Mouse (Mus musculus): ENCODE measurements around the gene Syn3. TPM values are rescaled to one million over a fixed set of nuclear protein-coding genes. Genes with fewer than 3 reads are reported as not detected.
"Not testable (repeated sequence)": the region's sequence is repeated elsewhere in the genome, so short reads cannot be mapped to it uniquely, and the experiment has no call there.

Gene Syn3
- polyA plus RNA-seq, 1 experiment from 2014 or later: 4.5 TPM

DNA sequence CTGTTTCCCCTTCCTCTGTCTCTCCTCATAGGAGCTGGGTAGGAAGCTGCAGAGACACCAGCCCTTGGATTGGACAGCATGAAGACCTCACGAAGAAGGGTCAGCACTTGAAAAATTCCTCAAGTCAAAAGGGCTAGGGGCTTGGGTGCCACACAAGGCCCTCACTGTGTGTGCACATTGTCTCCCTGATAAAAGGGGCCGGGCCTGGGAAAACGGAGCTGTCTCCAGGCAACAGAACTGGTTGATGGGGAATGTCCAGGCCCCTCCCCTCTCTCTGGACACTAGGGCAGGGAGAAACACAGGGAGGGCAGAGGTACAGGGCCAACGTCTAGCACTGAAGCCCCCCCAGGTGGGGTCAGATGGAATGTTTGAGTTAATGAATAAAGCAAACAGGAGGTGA lies 41.5 kb downstream of the Syn3 start:
- Histone ChIP-seq H3K4me1 (peaks cover 50% of the 10 kb centered on the region), H3K27ac (peak overlapping the region; percentile 76), H3K9me3 (no peaks in the 10 kb centered on the region), H3K27me3 (ENCODE audit: poor library complexity, severe bottlenecking) (peaks cover 4% of the 10 kb centered on the region), H3K4me3 (no peak overlapping the region), H3K36me3 (replicated peaks) (no peaks in the 10 kb centered on the region)
- DNase-seq (ENCODE audit: extremely low spot score, low spot score): peak; percentile 69
- WGBS: 15% methylated on average over 4 of the region's 4 CpGs

DNA sequence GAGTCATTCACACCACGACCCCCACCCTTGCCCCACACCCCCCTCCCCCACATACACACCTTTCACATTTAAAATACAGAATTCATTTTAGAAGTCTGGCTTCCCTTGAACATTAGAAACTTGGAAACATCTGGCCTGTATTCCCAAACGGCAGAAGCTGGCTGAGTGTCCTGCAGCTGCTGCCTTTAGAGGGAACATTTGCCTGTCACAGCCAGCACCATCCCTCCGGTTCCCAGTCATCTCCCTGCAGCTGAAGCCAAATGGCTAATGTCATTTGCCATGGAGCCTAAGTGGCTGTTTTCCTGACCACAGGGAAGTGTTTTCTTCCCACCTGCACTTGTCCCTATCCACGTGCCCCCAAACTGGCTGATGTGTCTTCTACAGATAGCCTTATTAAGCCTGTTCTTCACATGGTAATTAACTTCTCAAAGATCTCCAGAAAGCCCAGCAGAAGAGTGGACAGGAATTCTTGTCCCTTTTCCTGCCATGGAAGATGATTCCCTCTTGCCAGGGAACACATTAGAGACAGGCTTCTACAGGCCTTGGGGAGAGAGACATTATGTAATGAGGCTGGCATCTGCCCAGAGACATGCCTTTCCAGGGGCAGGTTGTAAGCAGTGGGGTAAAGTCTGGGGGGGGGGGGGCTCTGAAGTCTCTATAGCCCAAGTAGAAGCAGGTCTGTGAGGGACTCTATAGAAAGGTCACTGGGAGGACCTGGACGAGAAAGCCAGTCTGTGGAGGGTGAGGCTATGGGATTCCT lies 43.2 kb downstream of the Syn3 start:
- Histone ChIP-seq H3K4me1 (peaks cover 47% of the 10 kb centered on the region), H3K27me3 (ENCODE audit: poor library complexity, severe bottlenecking) (peaks cover 4% of the 10 kb centered on the region), H3K9me3 (no peaks in the 10 kb centered on the region), H3K27ac (no peak overlapping the region; the same call in 1 of the 2 replicates), H3K36me3 (replicated peaks) (no peaks in the 10 kb centered on the region), H3K4me3 (no peak overlapping the region)
- 73% methylated on average over 5 of the region's 5 CpGs for WGBS
- no peak for DNase-seq (ENCODE audit: extremely low spot score, low spot score)

DNA sequence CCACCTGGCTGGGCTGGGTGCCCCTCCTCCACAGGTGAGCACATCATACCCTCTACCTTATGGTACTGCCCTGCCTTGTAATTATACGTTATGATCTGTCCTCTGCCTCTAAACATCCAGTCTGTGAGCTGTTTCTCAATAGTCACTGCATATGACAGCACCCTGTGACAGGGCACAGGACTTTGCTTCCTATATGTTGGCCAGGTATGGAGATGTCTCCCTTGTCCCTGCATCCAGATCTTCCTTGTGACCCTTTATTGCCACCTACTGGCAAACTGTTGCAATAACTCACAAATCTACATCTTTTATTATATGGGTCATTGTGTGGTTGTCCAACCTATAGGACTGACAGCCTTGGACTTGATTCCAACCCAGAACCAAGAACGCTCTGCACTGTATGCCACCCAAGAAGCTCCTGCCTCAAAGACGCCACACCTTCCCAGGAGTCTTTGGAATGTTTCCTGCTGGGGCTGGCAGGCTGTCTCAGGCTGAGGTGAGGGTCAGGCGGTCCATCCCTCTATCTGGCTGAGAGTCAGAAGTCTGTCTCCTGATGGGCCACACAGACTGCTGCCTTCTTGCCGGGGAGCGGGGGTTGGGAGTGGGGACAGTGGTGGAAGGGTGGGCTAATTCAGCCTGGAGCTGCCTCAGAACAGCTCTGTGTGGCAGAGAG lies 46.2 kb downstream of the Syn3 start:
- H3K27ac ChIP-seq: peak overlapping the region; percentile 2; the same call in 1 of the 2 replicates
- no peak overlapping the region for H3K4me3 ChIP-seq
- DNase-seq (ENCODE audit: extremely low spot score, low spot score): no peak
- WGBS: 49% methylated on average over 6 of the region's 6 CpGs
- peaks cover 29% of the 10 kb centered on the region for H3K4me1 ChIP-seq
- H3K9me3 ChIP-seq: no peaks in the 10 kb centered on the region
- no peaks in the 10 kb centered on the region for H3K36me3 ChIP-seq (replicated peaks)
- H3K27me3 ChIP-seq (ENCODE audit: poor library complexity, severe bottlenecking): peaks cover 4% of the 10 kb centered on the region

DNA sequence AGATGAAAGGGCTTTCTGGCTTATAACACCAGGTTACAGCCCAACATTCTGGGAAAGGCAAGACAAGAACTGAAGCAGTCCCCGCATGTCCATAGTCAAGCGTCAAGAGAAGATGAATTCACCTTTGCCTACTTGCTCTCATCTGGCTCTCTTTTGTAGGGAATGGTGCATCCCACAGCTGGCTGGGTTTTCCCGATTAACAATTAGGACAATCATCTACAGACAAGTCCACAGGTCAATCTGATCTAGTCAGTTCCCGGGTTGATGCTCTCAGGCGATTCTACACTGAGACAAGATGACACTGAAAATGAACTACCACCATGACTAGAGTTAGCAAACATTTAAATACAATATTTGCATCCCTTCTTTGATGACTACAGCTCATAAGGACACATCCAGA lies 47.4 kb downstream of the Syn3 start:
- H3K27ac ChIP-seq: no peak overlapping the region
- peaks cover 4% of the 10 kb centered on the region for H3K27me3 ChIP-seq (ENCODE audit: poor library complexity, severe bottlenecking)
- peaks cover 17% of the 10 kb centered on the region for H3K4me1 ChIP-seq
- no peaks in the 10 kb centered on the region for H3K36me3 ChIP-seq (replicated peaks)
- WGBS: 92% methylated on average over 5 of the region's 5 CpGs
- H3K9me3 ChIP-seq: no peaks in the 10 kb centered on the region
- H3K4me3 ChIP-seq: no peak overlapping the region
- DNase-seq (ENCODE audit: extremely low spot score, low spot score): no peak

DNA sequence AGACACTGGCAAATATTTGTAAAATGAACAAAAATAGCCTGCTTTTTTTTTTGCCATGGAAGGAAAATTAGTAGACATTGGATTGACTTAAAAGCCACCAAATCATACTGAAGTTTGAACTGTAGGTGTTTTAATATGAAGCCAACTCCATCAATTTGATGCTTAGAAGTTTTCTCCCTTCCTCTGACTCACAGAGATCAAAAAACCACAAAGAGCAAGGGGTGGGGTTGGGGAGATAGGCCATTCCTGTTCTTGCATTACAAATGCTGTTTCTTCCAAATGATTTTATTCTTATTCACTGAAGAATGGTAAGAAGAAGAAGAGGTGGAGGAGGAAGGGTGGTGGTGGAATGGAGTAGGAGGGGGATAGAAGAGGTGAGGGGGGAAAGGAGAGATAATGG lies 52.0 kb downstream of the Syn3 start:
- no peaks in the 10 kb centered on the region for H3K9me3 ChIP-seq
- no peak overlapping the region for H3K4me3 ChIP-seq
- DNase-seq (ENCODE audit: extremely low spot score, low spot score): no peak
- no peaks in the 10 kb centered on the region for H3K36me3 ChIP-seq (replicated peaks)
- H3K27ac ChIP-seq: no peak overlapping the region
- no peaks in the 10 kb centered on the region for H3K27me3 ChIP-seq (ENCODE audit: poor library complexity, severe bottlenecking)
- H3K4me1 ChIP-seq: peaks cover 10% of the 10 kb centered on the region

DNA sequence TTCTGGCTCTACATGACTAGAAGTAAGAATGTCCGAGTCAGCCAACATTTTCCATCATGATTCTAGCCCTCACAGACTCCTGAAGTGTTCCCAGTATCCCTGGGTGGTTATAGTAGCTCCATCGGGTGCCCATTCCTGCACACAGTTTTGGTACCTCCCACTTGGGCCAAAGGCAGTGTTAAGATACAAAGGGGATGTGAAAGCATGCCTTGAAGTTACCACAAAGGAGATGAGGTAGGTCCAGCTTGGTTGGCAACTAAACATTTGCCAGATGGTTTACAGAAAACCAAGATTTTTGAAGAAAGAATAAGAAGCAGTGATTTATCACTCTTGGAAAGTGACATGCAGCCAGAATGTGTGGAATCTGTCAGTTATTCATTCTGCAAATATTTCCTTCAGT lies 53.5 kb downstream of the Syn3 start:
- no peak for DNase-seq (ENCODE audit: extremely low spot score, low spot score)
- no peak overlapping the region for H3K4me3 ChIP-seq
- H3K9me3 ChIP-seq: no peaks in the 10 kb centered on the region
- WGBS: 77% methylated on average over 2 of the region's 2 CpGs
- H3K27ac ChIP-seq: no peak overlapping the region
- H3K27me3 ChIP-seq (ENCODE audit: poor library complexity, severe bottlenecking): no peaks in the 10 kb centered on the region
- peaks cover 10% of the 10 kb centered on the region for H3K4me1 ChIP-seq
- H3K36me3 ChIP-seq (replicated peaks): no peaks in the 10 kb centered on the region

DNA sequence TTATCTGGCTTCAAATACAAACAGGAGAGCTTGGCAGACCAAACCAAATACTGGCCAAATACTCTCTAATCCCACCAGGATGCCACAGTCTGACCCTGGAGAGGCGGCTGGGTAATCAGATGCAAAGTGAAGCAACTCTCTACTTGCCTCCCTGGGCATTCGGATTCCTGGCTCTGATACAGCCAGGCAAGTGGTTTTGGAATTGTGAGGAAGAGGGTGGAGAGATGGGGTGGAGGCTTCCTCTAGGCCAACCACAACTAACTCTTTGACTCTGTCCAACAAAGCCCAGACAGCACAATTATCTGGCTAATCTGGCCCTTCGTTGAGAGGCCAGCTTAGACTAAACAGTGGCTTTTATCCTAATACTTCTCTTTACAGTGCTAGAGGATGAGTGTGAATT lies 54.0 kb downstream of the Syn3 start:
- H3K9me3 ChIP-seq: no peaks in the 10 kb centered on the region
- H3K27me3 ChIP-seq (ENCODE audit: poor library complexity, severe bottlenecking): no peaks in the 10 kb centered on the region
- H3K4me1 ChIP-seq: peaks cover 8% of the 10 kb centered on the region
- DNase-seq (ENCODE audit: extremely low spot score, low spot score): no peak
- H3K4me3 ChIP-seq: no peak overlapping the region
- 54% methylated on average over 3 of the region's 3 CpGs for WGBS
- no peak overlapping the region for H3K27ac ChIP-seq
- no peaks in the 10 kb centered on the region for H3K36me3 ChIP-seq (replicated peaks)

DNA sequence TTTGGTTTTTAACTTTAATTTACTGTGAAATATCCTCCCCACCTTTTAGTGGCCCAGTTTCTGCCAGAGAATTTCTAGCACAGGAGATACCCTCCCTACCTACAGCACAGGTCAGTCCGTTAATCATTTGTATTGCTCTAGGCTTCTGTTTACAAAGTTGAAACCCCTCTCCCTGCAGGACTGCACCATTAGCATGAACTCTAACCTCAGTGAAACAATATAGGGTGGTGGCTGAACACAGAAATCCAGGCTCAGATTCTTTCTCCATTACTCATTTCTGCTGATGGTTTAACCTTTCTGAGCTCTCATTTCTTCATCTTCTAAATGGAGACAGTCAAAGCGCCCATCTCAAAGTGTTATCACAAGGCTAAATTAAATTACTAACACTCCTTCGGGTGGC lies 56.9 kb downstream of the Syn3 start:
- Histone ChIP-seq H3K9me3 (no peaks in the 10 kb centered on the region), H3K4me1 (no peaks in the 10 kb centered on the region), H3K27ac (no peak overlapping the region), H3K27me3 (ENCODE audit: poor library complexity, severe bottlenecking) (no peaks in the 10 kb centered on the region), H3K4me3 (no peak overlapping the region), H3K36me3 (replicated peaks) (no peaks in the 10 kb centered on the region)
- WGBS: 77% methylated on average over 3 of the region's 3 CpGs
- DNase-seq (ENCODE audit: extremely low spot score, low spot score): no peak

DNA sequence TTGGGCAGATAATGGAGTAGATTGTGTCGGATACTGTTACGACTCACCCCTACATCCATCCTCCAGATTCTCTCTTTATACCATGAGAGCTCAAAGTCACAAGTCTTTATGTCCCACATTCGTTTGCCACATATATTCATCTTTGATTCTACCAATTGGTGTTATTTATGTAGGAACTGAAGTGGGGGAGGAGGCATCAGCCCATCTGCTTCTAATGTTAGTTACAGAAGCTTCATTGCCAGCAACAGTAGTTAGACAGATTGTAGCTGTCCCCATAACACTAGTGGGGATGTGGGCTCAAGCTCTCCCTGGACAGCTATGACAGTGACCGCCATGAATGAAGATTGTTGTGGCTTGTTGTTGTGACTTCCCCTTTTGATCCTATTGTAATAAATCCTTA lies 59.1 kb downstream of the Syn3 start:
- DNase-seq (ENCODE audit: extremely low spot score, low spot score): no peak
- WGBS: 93% methylated on average over 4 of the region's 4 CpGs
- Histone ChIP-seq H3K27me3 (ENCODE audit: poor library complexity, severe bottlenecking) (no peaks in the 10 kb centered on the region), H3K27ac (no peak overlapping the region), H3K4me1 (no peaks in the 10 kb centered on the region), H3K4me3 (no peak overlapping the region), H3K36me3 (replicated peaks) (no peaks in the 10 kb centered on the region), H3K9me3 (no peaks in the 10 kb centered on the region)

DNA sequence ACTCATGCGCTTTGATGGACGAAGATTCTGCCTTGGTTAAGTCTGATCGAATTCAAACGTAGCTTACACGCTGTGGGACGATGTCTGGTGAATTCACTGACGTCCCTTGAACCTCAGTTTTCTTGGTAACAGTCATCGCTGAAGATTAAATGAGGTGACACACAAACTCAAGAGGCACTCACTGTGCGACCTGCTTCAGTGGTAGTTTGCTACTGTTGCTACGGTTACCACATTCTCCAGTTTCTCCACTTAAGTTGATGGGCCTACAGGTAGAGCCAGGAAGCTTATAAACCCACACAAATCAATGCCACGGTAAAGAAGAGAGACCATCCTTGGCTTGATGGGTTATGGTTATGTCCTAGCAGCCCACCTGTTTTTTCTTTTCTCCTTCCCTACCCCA lies 61.4 kb downstream of the Syn3 start:
- Histone ChIP-seq H3K36me3 (replicated peaks) (no peaks in the 10 kb centered on the region), H3K27ac (no peak overlapping the region), H3K9me3 (no peaks in the 10 kb centered on the region), H3K4me1 (no peaks in the 10 kb centered on the region), H3K4me3 (no peak overlapping the region), H3K27me3 (ENCODE audit: poor library complexity, severe bottlenecking) (no peaks in the 10 kb centered on the region)
- 93% methylated on average over 11 of the region's 11 CpGs for WGBS
- DNase-seq (ENCODE audit: extremely low spot score, low spot score): no peak

DNA sequence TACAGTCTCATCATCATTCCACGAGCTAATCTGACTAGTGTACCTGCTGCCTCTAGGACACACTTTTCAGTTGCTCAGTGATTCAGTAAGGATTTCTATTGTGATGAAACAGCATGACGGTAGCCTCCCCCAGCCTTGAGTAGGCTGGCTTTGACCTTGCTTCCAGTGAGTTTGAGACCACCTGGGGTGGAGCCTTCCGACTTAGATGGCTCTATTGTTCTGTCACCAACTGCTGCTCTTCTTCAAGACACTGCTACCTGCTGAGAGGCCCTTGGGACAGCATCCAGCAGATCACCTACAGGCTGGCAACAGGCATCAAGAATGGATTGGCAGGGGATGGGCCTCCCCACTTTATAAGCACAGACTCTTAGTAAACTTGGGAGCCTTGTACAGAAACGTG lies 63.7 kb downstream of the Syn3 start:
- not testable (repeated sequence) for H3K27me3 ChIP-seq (ENCODE audit: poor library complexity, severe bottlenecking); H3K36me3 ChIP-seq (replicated peaks); H3K27ac ChIP-seq; H3K9me3 ChIP-seq; H3K4me1 ChIP-seq; H3K4me3 ChIP-seq; DNase-seq (ENCODE audit: extremely low spot score, low spot score)
- WGBS: 58% methylated on average over 4 of the region's 4 CpGs

DNA sequence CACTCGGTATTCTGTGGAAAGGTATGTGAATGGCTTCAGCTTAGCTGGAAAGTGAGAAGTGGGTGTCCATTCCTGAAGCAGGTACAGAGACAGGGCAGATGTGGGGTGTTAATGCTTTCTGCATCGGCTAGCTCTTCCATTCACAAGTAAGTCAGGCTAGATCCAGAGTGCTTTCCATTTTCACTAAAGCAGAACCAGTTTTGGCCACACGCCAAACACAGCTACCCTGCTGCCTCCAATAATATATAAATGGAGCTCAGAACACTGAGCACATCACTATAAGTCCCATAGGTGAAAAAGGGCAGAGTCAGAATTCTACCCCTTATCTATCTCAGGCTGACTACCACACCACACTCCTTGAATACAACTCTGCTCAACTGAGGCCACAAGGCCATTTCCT lies 69.0 kb downstream of the Syn3 start:
- Histone ChIP-seq H3K4me1 (peaks cover 12% of the 10 kb centered on the region), H3K9me3 (no peaks in the 10 kb centered on the region), H3K27ac (no peak overlapping the region), H3K27me3 (ENCODE audit: poor library complexity, severe bottlenecking) (no peaks in the 10 kb centered on the region), H3K4me3 (no peak overlapping the region), H3K36me3 (replicated peaks) (no peaks in the 10 kb centered on the region)
- WGBS: 91% methylated on average over 3 of the region's 3 CpGs
- no peak for DNase-seq (ENCODE audit: extremely low spot score, low spot score)

DNA sequence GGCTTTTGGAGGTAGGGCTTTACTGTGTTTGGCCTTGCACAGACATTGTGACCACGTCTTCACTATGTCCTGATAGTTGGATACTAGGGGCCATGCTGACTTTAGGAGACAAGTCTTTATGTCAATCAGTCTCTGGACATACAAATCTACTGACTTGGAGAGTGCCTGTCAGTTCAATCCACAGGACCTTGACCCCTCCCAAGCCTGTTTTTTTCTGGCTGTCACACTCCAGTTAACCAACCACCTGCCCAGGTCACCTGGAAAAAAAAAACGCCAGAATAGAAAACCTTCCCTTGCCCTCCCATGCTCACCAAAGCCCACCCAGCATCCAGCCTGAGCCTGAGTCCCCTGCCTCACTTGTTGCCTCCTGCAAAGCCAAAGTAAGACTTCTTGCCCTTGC lies 70.7 kb downstream of the Syn3 start:
- no peak for DNase-seq (ENCODE audit: extremely low spot score, low spot score)
- peaks cover 12% of the 10 kb centered on the region for H3K4me1 ChIP-seq
- H3K36me3 ChIP-seq (replicated peaks): no peaks in the 10 kb centered on the region
- H3K27me3 ChIP-seq (ENCODE audit: poor library complexity, severe bottlenecking): no peaks in the 10 kb centered on the region
- no peaks in the 10 kb centered on the region for H3K9me3 ChIP-seq
- no peak overlapping the region for H3K27ac ChIP-seq
- 69% methylated on average over 2 of the region's 2 CpGs for WGBS
- no peak overlapping the region for H3K4me3 ChIP-seq
